Mouse (Mus musculus): ENCODE measurements around the gene Ceacam19.

Ceacam19 gene

DNA sequence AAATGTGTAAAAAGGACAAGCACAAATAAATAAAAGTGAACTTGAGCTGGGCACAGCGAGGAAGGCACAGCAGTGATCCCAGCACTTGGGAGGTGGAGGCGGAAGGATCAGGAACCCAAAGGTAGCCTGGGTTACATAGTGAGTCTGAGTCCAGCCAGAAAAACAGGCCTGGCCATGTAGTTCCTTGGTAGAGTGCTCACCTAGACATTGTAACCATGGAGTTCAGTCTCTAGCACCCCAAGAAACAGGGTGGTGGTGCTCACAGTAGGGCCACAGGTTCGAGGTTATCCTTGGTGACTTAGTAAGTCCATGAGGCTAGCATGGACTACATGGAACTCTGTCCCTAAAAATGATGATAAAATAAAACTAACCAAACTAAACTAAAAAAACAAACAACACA lies 46.8 kb downstream of the Ceacam19 start:
- no peak for DNase-seq (ENCODE audit: extremely low spot score)

DNA sequence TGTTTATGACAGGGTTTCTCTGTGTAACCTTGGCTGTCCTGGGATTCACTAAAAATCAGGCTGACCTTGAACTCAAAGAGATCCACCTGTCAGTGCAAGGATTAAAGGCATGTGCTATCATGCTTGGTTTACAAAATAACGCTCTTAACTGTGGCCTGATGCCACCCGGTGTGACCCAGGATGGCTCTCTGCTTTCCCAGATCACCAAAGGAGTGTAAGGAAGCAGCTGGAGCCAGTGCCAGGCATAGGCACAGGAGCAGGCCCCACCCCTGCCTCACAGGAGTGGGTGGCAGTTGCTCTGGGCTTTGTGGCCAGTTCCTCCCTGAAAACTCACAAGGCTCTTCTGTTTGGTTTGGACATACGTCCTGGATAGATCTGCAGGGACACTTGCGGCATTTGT lies 47.4 kb downstream of the Ceacam19 start:
- DNase-seq (ENCODE audit: extremely low spot score) = no peak

DNA sequence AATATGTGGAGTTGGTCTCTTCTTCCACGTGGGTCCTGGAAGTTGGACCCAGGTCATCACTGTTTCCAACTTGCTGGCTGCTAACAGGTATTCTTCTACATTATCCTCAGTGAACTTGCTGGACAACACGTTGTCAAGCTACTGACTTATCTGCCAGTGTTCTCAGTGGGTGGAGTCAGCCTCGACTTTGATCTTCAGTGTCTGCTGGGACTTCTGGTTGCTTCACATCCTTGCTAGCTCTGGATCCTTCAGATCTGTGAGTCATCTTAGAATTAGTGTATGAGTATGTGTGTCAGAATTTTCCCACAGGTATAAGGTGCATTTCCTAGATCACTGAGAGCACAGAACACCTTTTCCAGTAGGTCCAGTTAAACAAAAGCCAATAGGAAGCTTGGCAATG lies 50.9 kb downstream of the Ceacam19 start:
- no peak for DNase-seq (ENCODE audit: extremely low spot score)

DNA sequence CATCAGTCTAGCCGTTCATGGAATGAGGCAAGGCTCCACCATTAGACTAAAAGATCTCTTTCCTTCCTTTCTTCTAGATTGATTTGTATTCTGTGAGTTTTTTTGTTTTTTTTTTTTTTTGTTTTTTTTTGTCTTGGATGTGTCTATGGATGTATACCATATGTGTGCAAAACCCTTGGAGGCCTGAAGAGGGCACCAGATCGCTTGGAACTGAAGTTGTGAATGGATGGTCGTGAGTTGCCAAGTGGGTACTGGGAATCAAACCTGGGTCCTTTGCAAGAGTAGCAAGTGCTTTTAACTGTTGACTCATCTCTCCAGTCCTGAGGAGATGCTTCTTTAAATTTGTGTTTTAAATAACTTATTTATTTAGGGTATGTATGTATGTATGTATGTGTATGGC lies 53.7 kb downstream of the Ceacam19 start:
- DNase-seq (ENCODE audit: extremely low spot score) = no peak

DNA sequence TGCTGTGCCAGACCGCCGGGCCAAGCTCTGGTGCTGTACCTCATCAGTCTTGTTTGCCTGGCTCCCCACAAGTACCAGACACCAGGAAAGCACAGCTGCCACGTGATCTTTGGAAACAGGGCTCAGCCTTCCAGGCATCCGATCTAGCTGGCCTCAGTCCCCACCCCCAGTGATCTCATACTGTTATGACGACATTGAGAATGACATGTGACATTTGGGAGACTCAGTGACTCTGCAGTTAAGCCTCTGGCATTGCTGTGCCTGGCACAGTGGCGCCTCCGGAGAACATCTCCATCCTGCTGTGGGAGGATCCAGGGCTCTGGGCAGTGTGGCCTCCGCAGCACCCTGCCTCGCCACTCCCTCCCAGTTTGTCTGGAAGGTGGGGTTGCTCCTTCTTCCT lies 55.9 kb downstream of the Ceacam19 start:
- no peak for DNase-seq (ENCODE audit: extremely low spot score)

DNA sequence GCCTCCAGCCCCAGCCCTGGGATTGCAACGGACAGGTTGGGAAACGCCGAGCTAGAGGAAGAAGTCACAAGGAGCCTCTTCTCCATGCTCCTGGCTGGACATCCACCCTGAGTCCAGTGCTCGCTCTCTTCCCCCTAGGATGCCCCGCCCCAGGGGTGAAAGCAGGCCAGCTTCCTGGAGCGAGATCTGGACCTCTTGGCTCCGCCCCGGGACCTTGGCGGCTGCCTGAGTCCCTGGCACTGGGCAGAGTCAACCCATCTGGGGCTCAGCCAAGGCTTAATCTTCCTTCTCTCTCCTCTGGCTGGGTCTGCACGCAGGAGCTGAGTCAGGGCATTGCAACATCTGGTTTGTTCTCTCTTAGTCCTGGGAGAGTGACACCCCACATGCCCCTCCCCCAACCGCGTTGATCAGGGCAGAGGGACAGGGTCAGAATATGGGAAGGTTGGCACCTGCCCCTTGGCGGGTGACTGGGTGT lies 57.0 kb downstream of the Ceacam19 start:
- DNase-seq (ENCODE audit: extremely low spot score) = no peak

DNA sequence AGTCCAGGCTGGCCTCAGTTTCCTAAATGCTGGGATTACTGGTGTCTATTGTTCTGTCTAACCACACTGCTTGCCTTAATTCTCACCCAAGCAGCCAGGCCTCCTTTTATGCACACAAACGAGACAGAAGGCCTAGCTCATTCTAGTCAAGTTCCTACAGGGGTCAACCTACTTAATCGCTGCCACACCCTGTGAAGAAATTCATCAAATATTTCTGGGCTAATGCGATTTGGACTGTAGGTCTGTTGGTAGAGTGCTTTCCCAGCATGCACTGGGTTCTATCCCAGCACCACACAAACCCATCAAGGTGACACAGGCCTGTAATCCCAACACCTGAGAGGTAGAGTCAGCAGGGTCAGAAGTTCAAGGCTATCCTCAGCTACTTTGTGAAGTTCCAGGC lies 58.1 kb downstream of the Ceacam19 start:
- no peak for DNase-seq (ENCODE audit: extremely low spot score)

DNA sequence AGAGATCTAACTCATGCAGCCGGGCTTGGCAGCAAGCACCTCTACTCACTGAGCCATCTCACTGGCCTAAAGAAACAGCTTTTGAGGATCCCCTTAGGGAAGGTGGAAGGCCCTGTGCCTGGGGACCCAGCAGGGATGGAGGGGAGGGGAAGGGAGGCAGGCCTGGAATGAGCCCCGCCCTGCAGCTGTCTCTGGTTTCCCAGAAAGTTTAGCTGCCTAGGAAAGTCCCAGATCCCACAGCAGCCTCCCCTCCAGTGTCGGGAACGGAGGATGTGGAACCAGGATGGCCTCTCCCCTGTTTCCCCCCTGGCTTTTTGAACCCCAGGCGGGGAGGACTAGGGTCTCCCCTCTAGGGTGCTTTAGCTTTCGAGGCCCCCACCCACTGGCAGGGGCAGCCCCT lies 61.0 kb downstream of the Ceacam19 start:
- no peak for DNase-seq (ENCODE audit: extremely low spot score)

Data from embryo, embryonic 9.5 days (tissue).